Mouse (Mus musculus) cortical plate, adult 2 months (tissue): ENCODE measurements around the gene Cope.

Source experiments
- CTCF ChIP-seq: fragments of 200-500 bp; IDR thresholded peaks from 2 replicates; pipeline ENCODE4 v1.5.1; 2011; ENCODE audit warnings: mild to moderate bottlenecking, control low read depth, low read length; ENCODE audit not compliant: insufficient read depth; ENCODE audit errors: extremely low read depth
- POLR2A ChIP-seq: fragments of 200-500 bp; IDR thresholded peaks from 2 replicates; pipeline ENCODE4 v1.6.1; 2011; ENCODE audit warnings: mild to moderate bottlenecking, low read length, control low read depth; ENCODE audit not compliant: insufficient read depth; ENCODE audit errors: extremely low read depth

DNA sequence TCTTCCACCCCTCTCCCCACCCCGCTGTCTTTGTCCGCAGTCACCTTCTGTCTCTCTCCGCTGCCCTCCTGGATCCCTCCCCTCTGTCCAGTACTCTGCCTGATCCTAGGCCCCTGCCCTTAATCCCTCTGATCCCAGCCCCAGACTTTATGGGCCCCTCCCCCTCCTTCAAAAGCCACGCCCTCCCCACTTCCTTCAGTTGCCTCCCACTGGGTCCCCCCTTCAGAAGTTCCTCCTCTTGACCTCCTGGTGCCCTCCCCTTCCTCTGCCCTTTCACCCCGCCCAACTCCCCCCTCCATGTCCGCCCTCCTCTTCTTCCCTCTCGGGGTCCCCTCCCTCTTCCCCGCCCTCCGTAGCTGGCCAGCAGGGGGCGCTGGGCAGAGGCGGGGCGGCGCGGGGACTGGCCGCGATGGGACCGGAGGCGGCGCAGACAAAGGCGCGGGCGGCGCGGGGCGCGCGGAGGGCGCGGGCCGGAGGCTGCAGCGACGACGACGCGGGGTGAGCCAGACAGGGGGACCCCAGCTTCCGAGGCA is 19.6 kb upstream of the Cope start, which contains the start of gene Homer3:
- TF ChIP-seq POLR2A (no peak), CTCF (peak; percentile 27; the same call in 1 of the 2 replicates)
